Mouse (Mus musculus) liver, embryonic 14.5 days (tissue): ENCODE results near the gene Arrb2.

Experiments
- CTCF ChIP-seq: IDR thresholded peaks from 2 replicates; pipeline ENCODE4 v1.5.1; 2016; ENCODE audit warnings: antibody characterized with exemption, low read depth, control low read depth
- EP300 ChIP-seq: IDR thresholded peaks from 2 replicates; pipeline ENCODE4 v1.6.1; 2016; ENCODE audit warnings: antibody characterized with exemption, low read depth

- no peak for TF ChIP-seq CTCF
- TF ChIP-seq EP300: no peak
Measured at GRCm38 (mm10) chr11:70389421-70389820, 43.0 kb upstream of the Arrb2 start.
